Mouse (Mus musculus) brain, embryonic 14.5 days (tissue): ENCODE measurements at regions not wholly inside any gene's neighbourhood (a gene's known extent, or its start where the extent isn't known, plus 50 kb on each side); places are given as distances from the start of the nearest gene placed in this dataset.
A peak's percentile ranks its signal among the peaks of the same experiment; 100 is the strongest.

Experiments
- DNase-seq: peaks from one replicate; pipeline ENCODE4 v3.0.0-alpha.2; 2011; ENCODE audit warnings: low read depth
- CTCF ChIP-seq: fragments of 200-500 bp; IDR thresholded peaks from 2 replicates; pipeline ENCODE4 v1.5.1; 2012; ENCODE audit warnings: inconsistent platforms, mild to moderate bottlenecking, moderate library complexity, borderline replicate concordance; ENCODE audit not compliant: insufficient read depth, insufficient read length; ENCODE audit errors: extremely low read depth
- POLR2A ChIP-seq: fragments of 200-500 bp; IDR thresholded peaks from 2 replicates; pipeline ENCODE4 v1.6.1; 2012; ENCODE audit warnings: mild to moderate bottlenecking, inconsistent platforms, borderline replicate concordance; ENCODE audit not compliant: poor library complexity, insufficient read depth, insufficient read length, severe bottlenecking; ENCODE audit errors: extremely low read depth

GRCm38 (mm10) chr5:115790436-115790835 lies 54.6 kb upstream of the Cit start:
- DNase-seq: peak; percentile 84
- TF ChIP-seq POLR2A: no peak
- TF ChIP-seq CTCF: peak; percentile 85
